Mouse (Mus musculus): ENCODE measurements around the gene Sf3b6.
"Not testable (repeated sequence)": the region's sequence is repeated elsewhere in the genome, so short reads cannot be mapped to it uniquely, and the experiment has no call there.

Gene Sf3b6

DNA sequence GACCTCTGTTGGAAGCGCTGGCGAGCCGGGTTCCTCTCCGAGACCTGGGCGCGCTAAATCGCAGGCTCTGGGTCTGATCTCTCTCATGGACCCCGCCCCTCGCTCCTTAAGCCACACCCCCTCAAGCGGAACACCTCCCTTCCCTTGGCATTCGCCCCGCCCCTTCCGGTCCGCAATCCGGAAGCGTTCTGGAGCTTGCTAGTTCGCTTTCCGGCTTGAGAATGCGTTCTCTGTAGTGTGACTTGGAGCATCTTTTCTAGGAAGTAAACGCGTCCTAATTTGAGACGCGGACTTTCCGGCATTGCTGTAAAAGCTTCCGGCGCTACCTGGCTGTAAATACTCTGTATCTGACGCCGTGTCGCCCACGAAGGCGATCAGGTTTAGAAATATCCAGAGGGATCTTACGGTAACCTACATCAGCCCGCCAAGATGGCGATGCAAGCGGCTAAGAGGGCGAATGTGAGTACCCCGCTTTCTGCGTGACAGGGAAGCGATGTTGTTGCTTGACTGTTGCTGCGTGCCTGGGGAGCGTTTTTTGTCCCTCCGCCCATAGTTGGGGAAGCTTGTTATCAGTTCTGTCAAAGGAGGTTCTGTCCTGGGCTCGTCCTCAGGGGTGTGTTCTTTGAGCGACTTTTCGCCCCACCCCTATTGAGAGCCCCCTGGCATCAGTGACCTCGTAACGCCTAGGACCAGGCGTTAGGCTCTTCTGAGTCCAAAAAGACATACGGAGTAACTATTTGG lies at the start of gene Sf3b6:
Gene Sf3b6 (plus strand): TSS at position 184 of the 741 bp plus-strand sequence.
- DNase-seq (ENCODE audit: low read depth), result peak; percentile 98

DNA sequence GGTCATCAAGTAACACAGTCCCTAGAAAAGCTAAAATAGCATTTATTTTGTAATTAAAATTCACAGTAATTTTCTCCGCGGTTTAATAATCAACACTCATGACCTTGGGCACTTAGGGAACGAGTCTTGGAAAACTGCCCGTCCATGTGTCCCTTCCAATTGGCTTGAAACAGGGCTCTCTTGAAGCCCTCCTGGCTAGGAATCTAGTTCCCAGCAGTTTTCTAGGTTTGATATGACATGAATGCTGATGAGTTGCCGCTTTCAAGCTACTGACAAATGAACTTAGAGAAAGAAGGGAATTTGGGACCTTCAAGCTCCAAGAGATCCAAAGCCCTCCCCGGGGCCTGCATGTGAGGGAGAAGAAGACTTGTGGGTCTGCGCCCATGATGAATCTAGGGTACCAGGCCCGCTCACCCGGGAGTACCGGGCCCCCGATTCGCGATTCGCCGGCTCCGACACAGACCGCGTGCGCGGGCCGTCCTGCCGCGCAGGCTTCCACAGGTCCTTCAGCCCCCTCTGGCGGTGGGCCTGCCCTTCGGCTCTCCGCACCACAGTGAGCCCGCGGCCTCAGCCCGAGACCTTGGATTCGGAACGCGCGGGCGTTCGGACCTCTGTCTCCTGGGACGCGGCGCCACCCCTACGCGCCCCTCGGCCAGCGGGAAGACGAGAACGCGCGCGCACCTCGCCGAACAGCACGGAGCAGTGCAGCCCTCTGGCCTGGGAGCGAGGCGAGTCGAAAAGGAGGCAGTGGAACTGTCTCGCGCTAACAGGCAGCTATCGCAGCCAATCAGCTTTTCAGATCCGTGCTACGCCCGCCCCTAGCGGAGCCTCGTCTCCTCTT lies 48.6 kb upstream of the Sf3b6 start, which contains the start of the genes Pfn4 and Fam228b:
Gene Pfn4 (plus strand): TSS at position 531 of the 841 bp plus-strand sequence.
Gene Fam228b (minus strand): TSS at position 776 of the 841 bp plus-strand sequence.
- DNase-seq (ENCODE audit: low read depth), result no peak

DNA sequence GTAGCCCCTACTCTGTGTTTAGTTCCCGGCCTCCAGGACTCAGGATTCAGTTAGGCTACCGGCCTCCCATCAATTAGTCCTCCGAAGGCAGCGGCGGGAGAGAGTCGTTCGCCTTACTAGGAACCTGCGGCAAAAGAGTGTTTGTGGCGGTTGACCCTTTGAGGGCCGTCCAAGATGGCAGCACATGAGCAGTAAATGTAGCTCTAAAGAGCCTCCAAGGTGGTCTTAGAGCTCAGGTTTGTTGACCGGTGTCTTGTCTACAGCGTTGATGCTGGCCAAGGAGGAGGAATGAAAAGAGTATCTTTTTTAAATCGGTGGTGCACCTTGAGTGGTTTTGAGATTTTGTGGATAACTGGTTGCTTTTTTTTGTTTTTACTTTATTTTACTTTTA lies 48.0 kb upstream of the Sf3b6 start:
- no peak for DNase-seq (ENCODE audit: low read depth)

DNA sequence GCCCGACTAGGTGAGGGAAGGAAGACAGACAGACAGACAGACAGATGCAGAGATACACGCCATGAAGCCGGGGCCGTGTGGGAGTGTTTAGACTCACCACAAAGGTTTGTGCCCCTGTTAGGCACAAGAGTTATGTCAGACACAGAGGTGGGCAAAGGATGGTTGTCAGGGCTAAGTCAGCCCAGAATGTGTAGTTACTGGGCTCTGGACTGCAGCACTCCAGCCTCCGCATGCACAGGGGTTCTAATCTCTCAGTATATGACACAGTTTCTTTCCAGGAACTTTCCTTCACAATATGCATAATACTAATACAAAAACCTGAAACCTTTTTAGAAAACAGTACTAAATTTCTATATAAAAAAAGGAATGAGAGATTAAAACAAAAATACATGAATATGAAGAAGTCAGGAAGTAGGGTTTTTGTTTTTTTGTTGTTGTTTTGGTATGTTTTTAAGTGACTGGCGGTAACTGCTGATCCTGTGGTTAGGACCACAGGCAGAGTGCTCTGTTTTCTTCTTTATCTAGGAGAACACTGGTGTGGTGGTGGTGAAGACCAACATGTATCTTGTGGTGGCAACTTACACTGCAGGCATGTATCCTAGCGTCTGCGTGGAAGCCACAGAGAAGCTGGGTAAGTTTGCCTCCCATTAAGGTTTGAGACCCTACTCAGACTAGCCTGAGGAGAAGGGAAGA lies 42.3 kb upstream of the Sf3b6 start:
- DNase-seq (ENCODE audit: low read depth), result peak; percentile 20

DNA sequence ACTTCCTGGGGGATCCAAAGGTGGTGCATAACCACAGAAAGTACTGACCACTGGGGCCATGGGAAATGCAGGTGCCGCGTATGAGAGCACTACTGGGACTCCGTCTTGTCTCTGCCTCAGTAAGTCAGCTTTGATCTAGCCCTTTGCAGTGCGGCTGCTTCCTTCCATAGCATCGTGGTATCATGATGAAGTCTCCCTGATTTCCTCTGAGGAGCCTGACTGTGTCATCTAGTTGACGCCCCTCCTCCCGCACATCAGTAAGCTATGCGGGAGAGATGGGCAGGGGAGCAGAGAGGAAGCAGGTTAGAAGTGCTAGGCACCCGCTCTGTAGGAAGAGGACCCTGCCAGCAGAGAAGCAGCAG lies 41.8 kb upstream of the Sf3b6 start:
- no peak for DNase-seq (ENCODE audit: low read depth)

DNA sequence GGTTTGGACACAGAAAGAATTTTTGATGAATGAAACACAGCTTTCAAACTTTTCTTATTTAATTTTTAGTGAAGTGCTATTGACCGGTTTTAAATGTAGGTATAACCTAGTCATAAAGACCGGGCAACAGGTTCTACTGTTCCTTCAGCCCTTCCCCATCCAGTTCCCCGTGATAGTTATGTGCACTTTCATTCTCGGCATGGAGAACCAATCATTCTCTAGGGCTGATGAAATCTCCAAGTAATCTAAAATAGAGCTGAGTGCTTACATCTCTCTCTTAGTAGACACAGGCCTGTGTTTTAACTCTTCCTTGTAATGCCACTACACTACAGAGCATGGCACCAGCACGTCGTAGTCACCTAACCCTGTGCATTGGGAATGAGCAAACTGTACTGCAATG lies 39.6 kb upstream of the Sf3b6 start:
- DNase-seq (ENCODE audit: low read depth), result no peak

DNA sequence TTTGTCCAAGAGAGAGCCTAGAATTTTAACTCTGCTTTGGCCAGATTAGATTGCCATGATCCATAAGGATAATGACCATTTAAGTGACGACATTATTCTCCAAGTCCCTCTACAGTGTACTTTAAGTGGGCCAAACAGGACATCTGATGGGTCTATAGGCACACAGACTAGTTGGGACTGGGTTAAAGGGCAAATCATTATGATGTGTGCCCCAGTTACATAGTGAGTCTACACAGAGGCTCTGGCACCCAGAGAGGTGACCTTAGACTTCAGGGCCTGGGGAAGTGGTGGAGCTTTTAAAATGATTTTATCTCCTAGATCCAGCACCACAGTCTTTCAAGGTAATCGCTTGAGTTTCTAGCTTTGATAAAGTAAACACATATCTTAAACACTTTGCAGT lies 37.1 kb upstream of the Sf3b6 start:
- no peak for DNase-seq (ENCODE audit: low read depth)

DNA sequence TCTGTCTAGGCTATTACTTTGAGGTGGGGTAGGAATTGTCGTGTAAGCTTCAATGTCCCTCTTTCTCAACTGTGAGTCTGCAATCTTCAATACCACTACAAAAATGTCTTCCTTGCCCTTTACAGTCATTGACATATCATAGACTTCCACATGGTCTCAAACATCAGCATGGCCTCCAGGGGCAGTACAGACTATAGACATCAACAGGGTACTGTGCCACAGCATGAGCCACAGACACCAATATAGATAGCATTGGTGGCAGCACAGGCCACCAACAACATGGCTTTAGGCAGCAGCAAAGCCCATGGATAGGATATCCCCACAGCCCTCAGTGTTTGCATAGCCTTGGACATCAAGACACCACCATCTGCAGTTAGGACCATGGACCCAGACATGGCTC lies 36.1 kb upstream of the Sf3b6 start:
- no peak for DNase-seq (ENCODE audit: low read depth)

DNA sequence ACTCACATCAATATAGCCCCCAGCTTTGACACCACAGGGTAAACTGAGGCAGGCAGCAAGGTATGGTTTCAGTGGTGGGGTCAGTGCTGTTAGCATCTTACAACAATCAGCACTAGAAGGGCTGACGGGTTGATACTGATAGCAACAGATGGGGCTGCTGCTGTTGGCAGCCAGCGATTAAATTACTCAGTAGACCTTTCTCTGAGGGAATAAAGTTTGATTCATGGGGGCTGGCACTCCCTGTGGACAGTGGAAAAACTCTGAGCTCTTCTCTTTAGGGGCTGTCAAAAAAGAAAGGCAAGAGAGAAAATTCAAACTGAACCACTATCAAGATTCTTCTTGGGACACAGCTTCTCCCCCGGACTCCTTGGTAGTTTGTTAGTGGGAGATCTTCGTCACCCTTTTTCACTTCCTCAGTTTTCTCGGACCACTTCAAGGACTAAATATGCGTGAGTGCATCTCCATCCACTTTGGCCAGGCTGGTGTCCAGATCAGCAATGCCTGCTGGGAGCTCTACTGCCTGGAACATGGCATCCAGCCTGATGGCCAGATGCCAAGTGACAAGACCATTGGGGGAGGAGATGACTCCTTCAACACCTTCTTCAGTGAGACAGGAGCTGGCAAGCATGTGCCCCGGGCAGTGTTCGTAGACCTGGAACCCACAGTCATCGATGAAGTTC lies 35.5 kb upstream of the Sf3b6 start:
- DNase-seq (ENCODE audit: low read depth), result not testable (repeated sequence)

DNA sequence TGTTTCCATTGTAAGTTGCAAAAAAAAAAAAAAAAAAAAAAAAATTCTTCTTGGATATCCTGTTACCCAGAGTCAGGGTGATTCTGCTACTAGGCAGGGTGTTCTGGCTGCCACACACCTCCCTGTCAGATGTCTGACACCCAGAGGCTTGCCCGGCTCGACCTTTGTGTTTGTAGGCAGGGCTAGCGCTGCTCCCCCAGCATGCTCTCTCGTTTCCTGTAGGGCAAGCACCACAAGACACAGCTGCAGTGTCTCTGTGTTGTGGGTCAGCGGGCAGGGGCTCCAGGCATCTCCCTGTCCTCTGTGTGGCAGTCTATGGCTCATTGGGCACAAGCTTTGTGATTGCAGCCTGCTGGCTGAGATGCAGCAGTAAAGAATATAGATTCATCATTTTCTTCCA lies 33.7 kb upstream of the Sf3b6 start:
- DNase-seq (ENCODE audit: low read depth), result no peak

DNA sequence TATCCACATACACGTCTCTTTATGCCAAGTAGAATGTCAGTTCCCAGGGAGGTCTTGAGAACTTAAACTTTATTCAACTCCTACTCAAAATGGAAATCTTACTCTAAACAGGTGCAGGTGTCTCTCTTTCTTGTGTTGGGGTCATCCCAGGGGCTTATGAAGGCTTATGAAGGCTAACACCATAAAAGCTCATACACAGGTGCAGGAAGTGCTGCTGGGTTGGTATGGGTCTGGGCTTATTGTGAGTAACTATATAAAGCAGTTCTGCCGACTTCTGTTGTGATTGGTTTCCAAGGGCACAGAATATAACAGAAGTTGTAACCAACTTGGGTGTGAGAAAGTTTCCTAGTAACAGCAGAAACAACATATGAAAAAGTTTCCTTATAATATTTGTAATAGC lies 32.9 kb upstream of the Sf3b6 start:
- DNase-seq (ENCODE audit: low read depth), result no peak

DNA sequence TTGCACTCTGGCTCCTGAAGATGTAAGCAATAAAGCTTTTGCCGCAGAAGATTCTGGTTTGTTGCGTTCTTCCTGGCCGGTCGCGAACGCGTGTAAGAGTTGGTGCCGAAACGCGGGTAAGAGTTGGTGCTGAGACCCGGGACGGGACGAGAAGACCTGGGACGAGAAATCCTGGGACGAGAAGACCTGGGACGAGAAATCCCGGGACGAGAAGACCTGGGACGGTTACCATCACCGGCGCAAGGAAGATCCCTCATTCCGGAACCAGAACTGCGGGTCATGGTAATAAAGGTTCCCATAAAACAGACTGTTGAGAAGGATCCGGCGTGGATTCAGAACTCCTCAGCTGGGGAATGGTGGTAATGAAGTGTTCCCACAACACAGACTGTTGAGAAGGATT lies 29.2 kb upstream of the Sf3b6 start:
- not testable (repeated sequence) for DNase-seq (ENCODE audit: low read depth)

DNA sequence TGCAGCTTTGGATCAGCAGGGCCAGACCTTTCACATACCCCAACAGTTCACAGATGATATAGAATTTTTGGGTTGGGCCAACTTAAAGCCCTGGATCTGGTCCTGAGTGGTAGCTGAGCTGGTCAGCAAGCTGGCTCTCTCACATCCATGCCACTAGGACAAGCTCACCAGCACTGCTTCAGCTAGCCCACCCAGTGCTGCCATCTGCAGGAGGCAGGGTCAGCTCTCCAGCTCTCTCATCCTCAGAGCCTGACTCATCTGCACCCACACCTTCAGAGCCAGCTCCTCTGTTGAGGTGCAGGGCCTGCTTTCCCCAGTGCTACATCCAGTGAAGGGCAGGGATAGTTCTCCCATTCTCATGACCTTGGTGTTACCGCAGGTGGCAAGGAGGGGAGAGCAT lies 23.6 kb upstream of the Sf3b6 start:
- DNase-seq (ENCODE audit: low read depth), result peak; percentile 40

DNA sequence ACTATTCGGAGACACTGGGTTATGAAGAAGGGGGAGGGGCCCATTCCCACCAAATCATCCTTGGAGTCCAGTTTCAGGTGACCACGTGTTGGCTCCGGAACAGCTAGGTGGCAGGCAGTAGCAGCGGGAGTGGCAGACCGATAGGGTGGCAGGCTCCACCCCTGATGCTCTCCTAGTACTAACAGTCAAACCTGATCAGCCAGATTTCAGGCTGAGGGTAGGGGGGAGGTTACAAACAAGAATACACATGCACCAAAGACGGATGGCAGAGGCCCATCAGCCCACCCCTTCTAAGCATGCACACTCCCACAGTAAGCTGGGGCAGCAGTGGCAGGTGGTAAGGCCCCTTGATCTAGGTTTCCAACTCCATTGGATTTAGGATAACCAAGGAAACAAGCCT lies 19.9 kb upstream of the Sf3b6 start:
- not testable (repeated sequence) for DNase-seq (ENCODE audit: low read depth)

DNA sequence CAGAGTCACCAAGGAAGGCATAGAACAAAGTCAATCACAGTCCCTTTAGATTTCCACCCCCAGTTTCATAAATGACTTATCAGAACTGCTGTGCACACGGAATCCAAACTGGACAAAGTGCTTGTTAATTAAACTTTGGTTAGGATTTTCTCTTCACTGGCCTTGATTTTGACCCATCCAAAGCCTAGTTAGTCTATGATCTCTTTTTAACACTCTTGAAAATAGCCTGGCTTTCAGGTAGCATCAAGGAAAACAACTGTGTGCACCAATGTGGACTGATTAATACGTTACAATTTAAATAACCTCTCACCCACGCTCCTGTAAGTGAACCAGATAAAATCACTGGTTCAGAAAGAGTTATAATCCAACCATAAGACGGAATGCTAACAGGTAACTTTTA lies 6.3 kb upstream of the Sf3b6 start:
- no peak for DNase-seq (ENCODE audit: low read depth)

DNA sequence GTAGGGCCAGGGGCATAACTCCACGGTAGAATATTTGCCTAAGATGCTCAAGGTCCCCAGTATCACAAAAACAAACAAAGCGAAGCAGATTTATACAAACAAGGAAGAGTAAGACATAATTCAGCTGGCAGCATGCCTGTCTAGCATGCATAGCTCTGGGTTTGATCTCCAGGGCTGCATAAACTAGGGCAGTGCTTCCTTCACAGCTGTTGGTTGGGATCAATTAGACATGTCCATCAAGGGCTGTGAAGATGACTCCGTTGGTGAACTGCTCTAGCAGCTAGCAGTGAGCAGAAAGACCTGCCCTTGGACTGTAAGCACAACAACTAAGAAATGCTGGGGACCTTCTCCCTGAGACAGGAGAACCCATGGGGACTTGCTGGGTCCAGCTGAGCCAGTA lies 5.6 kb upstream of the Sf3b6 start:
- DNase-seq (ENCODE audit: low read depth), result no peak

DNA sequence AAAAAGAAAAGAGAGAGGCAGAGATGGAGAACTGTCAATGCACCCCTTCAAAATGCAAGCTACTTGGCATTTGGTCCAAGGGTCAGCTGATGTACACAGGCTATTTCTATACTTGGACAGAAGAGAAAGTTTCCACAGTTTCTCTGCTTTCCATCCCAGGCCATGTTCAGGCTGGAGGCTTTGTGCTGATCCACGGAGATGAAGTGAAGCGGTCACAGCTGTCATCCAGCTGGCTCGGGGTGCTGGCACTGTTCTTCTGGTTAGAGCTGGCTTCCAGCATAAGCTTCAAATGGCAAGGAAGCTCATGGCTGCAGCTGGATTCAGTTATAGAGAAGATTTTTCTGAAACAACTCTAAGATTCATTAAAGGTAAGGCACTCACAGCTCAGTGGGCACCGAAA lies 3.7 kb upstream of the Sf3b6 start:
- no peak for DNase-seq (ENCODE audit: low read depth)

DNA sequence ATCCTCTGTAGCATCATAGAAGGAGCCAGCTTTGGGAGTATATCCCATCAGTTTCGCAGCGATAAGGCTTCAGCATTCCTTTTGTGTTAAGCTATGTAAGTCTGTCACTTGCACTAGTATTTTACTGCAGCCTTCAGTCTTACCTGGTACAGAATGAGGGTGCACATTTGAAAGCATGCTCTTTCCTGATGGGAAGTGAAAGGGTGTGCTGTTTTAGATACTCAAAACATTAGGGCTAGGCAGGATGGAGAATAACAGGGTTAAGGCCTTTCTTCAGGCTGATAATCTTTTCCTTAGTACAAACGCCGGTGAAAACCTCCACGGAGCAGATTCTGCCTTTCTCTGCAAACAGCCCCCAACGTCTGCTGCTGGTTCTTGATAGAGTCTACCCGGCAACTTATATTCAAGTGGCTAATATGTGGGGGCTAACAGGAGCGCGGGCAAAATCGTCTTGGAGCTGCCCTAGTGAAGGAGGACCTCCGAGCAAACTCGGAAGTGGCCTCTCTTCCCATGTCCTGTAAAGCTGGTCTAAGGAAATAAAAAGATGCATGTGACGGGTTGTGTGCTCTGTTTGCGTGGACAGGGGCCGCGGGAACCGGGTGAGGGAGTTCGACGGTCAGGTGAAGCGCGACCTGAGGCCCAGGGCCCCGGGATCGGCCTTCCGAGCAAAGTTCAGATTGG lies 524 bp upstream of the Sf3b6 start:
- no peak for DNase-seq (ENCODE audit: low read depth)

DNA sequence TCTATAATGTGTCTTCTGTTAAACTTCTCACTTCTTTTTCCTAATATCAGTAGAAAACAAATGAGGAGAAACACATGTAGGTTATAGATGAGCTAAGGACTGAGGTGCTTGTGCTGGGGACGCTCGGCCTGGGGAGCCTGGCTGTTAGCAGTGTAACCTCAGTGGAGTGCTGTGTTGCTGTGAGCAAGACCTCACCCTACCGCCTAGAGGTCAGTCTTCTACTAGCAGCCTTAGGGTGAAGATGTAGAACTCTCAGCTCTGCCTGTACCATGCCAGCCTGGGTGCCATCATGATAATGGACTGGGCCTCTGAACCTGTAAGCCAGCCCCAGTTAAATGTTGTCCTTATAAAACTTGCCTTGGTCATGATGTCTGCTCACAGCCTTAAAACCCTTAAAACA lies 9.9 kb downstream of the Sf3b6 start:
- DNase-seq (ENCODE audit: low read depth), result no peak

DNA sequence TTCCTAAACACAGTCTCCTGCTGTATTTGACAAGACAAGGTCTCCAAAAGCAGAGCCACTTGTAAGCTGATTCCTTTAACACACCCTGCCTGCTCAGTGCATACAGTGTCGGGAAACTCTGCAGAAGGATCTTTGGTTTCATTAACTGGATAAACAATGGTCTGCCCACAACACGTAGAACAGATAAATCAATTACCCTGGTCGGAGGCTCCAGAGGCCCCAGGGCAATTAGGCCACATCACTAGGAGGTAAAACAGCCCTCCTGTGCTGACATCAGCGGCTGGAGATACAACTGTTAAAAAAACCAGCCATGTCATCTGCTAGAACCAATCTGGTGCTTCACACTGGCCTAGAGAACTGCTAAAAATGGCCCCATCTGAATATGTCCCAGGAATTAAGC lies 19.6 kb downstream of the Sf3b6 start:
- DNase-seq (ENCODE audit: low read depth), result no peak

DNA sequence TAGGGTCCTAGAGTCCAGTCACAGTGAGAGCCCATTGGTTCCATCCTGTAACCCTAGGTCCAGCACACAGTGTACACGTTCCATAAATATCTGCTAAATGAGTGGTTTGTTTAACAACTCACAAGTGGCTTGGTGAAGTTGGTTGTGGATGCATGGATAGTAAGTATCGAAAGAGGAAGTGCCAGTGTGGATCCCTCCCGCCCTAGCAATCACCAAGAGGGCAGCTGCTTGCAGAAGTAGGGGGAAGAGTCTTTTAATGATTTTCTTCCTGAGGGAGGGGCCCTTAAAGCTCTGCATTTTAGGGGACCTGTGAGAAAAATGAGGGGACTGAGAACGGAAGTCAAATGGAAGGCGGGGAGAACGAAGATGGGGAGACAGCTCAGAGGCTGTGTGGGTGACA lies 22.7 kb downstream of the Sf3b6 start:
- DNase-seq (ENCODE audit: low read depth), result no peak

DNA sequence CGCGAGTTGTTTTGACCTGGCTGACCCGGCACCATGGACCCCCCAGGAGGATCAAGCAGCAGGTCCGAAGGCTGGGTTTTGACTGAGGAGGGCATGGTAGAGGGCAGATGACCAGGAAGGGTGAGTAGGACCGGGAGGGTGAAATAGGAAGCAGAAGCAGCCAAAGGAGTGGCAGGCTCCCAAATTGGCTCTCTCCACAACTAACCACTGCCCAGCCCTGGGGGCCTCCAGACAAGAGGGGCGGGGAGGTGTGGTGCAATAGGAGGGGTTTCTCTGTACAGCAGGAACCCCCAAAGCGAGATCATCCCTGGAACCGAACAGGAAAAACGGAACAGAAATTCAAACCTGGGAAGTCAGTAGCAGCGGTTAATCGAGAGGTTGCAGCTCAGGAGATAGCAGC lies 23.4 kb downstream of the Sf3b6 start:
- DNase-seq (ENCODE audit: low read depth), result no peak
